8 mouse cellular contexts compared by ENCODE assay signal in the genomic region with DNA sequence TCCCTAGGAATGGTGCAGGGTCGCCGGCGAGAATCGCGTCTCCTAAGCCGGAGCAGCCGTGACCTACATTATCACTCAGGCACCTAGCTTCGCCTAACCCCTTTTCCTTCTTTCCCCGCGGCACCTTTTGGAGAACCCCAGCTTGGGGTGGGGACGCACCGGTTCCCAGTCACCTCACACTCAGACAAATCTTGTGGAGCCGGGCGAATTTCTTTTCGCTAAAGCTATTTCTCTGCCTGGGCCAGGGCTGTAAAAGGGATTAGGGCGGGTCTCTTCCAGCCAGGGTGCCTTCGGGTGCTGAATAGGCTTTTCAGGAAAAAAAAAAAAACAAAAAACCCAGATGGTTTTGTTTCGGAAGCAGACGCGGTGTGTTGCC. TPM values are rescaled to one million over a fixed set of nuclear protein-coding genes. Genes with fewer than 3 reads are reported as not detected.
DNase-seq lines count a peak whose midpoint lies in the region; ATAC-seq and TF ChIP-seq lines count a peak whose summit lies in the region.

No protein-coding gene starts in this region.

- no peaks in the 10 kb centered on the region for H3K9me3 ChIP-seq in ES-E14 (ENCODE audit: control insufficient read depth, insufficient read depth, low read depth, low read length)
- no peaks in the 10 kb centered on the region for H3K9me3 ChIP-seq in limb, embryonic 14.5 days (ENCODE audit: control insufficient read depth, low read length)

- H3K4me2 ChIP-seq in limb, embryonic 14.5 days (replicated peaks; ENCODE audit: low read depth, low read length, severe bottlenecking): peak overlapping the region; percentile 88

- 0% methylated on average over 16 of the region's 20 CpGs for WGBS in limb, embryonic 14.5 days

- in situ Hi-C loops in ES-E14 (cut with MboI; ENCODE audit: low sequenced_read_pairs in 2 of 2, unreplicated experiment in 2 of 2): loop anchor here in 1 of 2 experiments (5.0 to 10.0 kb wide), 2 partner anchors 159 to 316 kb away; no protein-coding TSS in a partner anchor

- H3K9ac ChIP-seq in ES-E14 (ENCODE audit: insufficient read depth, low read depth, low read length, poor library complexity, severe bottlenecking): peak overlapping the region; percentile 72
- H3K9ac ChIP-seq in limb, embryonic 14.5 days (ENCODE audit: low read depth, low read length, severe bottlenecking): peak overlapping the region; percentile 63

- DNase-seq in gastrocnemius, postnatal 10 days: peak; percentile 13
- no peak for DNase-seq in gastrocnemius, adult 8-10 months (ENCODE audit: low spot score in 2 of 2)
- no peak for DNase-seq in ES-E14 (ENCODE audit: low read depth, low spot score)
- DNase-seq in cerebellum, postnatal 25 days: peak; percentile 21 to 23
- DNase-seq in heart, postnatal 4 days: peak; percentile 21
- peak; percentile 32 for DNase-seq in limb, embryonic 14.5 days (ENCODE audit: low spot score)
- peak; percentile 18 to 37 for DNase-seq in right cerebral cortex, adult 2 months (ENCODE audit: low spot score in 2 of 2)
- no peak for DNase-seq in ovary, adult 18-20 months (ENCODE audit: low spot score)

- no peak for TF ChIP-seq POLR2A in limb, embryonic 14.5 days (IDR thresholded peaks at IDR 0.05; ENCODE audit: borderline replicate concordance, extremely low read depth, insufficient read depth, insufficient read length)

- H3K27ac ChIP-seq in ES-E14 (ENCODE audit: insufficient read depth, low read depth, low read length, poor library complexity, severe bottlenecking): peak overlapping the region; percentile 84
- peak overlapping the region; percentile 76; the same call in 1 of the 2 replicates for H3K27ac ChIP-seq in limb, embryonic 14.5 days (replicated peaks; ENCODE audit: low read depth, low read length)

- ATAC-seq in limb, embryonic 14.5 days (ENCODE audit: low FRiP score, low read depth): no peak

- H3K4me3 ChIP-seq in ES-E14 (ENCODE audit: insufficient read depth in 1 of 2, low read depth in 1 of 2, low read length in 2 of 2, poor library complexity in 1 of 2, severe bottlenecking in 1 of 2): peak overlapping the region; percentile 81 to 94
- peak overlapping the region; percentile 70 for H3K4me3 ChIP-seq in limb, embryonic 14.5 days (replicated peaks; ENCODE audit: low read length)

- no peaks in the 10 kb centered on the region for H3K27me3 ChIP-seq in limb, embryonic 14.5 days (ENCODE audit: control insufficient read depth, insufficient read depth, low read length)

- peaks cover 39% of the 10 kb centered on the region for H3K36me3 ChIP-seq in ES-E14 (ENCODE audit: control insufficient read depth, insufficient read depth, low read length, poor library complexity, severe bottlenecking)
- H3K36me3 ChIP-seq in limb, embryonic 14.5 days (ENCODE audit: control insufficient read depth, insufficient read depth, low read length): peaks cover 9% of the 10 kb centered on the region; the same call in 1 of the 2 replicates

- H3K4me1 ChIP-seq in ES-E14 (ENCODE audit: control insufficient read depth in 2 of 2, insufficient read depth in 2 of 2, low read length in 2 of 2, poor library complexity in 1 of 2): peaks cover 9 to 19% of the 10 kb centered on the region in 2 experiments
- peaks cover 26% of the 10 kb centered on the region for H3K4me1 ChIP-seq in limb, embryonic 14.5 days (ENCODE audit: control insufficient read depth, insufficient read depth, low read length)

TF ChIP-seq in ES-E14, 5 proteins besides CTCF, POLR2A, EP300 and RAD21:
- TF ChIP-seq HCFC1 (IDR thresholded peaks at IDR 0.05; ENCODE audit: borderline replicate concordance, insufficient read depth, low read length): no peak
- TF ChIP-seq CHD2 (IDR thresholded peaks at IDR 0.05; ENCODE audit: low read depth, low read length): no peak
- no peak; the same call in 1 of the 2 replicates for TF ChIP-seq ZNF384 (IDR thresholded peaks at IDR 0.05; ENCODE audit: low read depth, low read length)
- no peak for TF ChIP-seq ZC3H11A (IDR thresholded peaks at IDR 0.05; ENCODE audit: borderline replicate concordance, low read depth, low read length)
- TF ChIP-seq MAFK (IDR thresholded peaks at IDR 0.05; ENCODE audit: insufficient read depth, low read depth, low read length): no peak

RNA-seq across cellular contexts. Expression of gene Mycn, which starts 0.6 kb away (rescaled TPM):
- 1 to 10 TPM; 2.3 to 4.1 TPM for total RNA-seq in gastrocnemius, postnatal 10 days (2021)
- 1 to 10 TPM in 1 of 4 experiments, under 1 TPM in 3; 0.34 to 3.5 (median 0.63) TPM for total RNA-seq in gastrocnemius, adult 8-10 months (2022)
- 76.8 and 110 TPM in 2 replicates for total RNA-seq in ES-E14 (2012; rRNA removed)
- 10 to 100 TPM; 14.3 to 16.6 TPM for total RNA-seq in heart, postnatal 4 days (2021)
- polyA plus RNA-seq in limb, embryonic 14.5 days (2012; rRNA removed): 20.6 and 21.3 TPM in 2 replicates
- 27.9 and 32.6 TPM in 2 replicates for polyA plus RNA-seq in limb, embryonic 14.5 days (2014; fragmentation: Nextera tagmentation; extraction: Ambion mirVana)

Comparison
In these comparisons a context has a peak if more than half of its experiments do, and no peak if none do; other contexts are left out.
1. DNase-seq: peak in gastrocnemius, postnatal 10 days (single experiment), cerebellum, postnatal 25 days (2 of 2), heart, postnatal 4 days (single experiment), limb, embryonic 14.5 days (single experiment) and right cerebral cortex, adult 2 months (2 of 2); none in gastrocnemius, adult 8-10 months (0 of 2), ES-E14 (single experiment) and ovary, adult 18-20 months (single experiment).